Mouse (Mus musculus): ENCODE results near the gene Hs3st6. TPM values are rescaled to one million over a fixed set of nuclear protein-coding genes. Genes with fewer than 3 reads are reported as not detected.

The Hs3st6 gene
- polyA plus RNA-seq, 1 experiment from 2014 or later, result 3.4 TPM

DNA sequence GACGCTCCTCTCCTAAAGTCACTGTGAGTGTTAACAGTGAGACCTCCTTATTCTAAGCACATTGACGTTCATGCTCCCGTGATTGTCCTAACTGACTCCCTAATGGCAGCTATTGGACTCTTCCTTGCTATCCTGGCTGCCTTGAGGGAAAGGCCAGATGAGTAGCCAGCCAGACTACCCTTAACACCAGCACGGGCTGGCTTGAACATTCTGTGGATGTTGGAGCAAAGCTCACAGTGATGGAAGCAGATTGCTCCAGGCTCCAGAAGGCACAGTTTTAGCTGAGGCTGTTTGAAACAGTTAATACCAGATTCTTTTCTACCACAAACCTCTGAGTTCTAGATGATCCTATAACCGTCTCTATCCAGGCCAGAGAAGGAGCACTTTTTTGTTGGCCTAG lies 8.9 kb upstream of the Hs3st6 start:
- Histone ChIP-seq H3K27me3 (ENCODE audit: control insufficient read depth, insufficient read depth, low read length) (no peaks in the 10 kb centered on the region), H3K36me3 (ENCODE audit: control insufficient read depth, insufficient read depth, low read length) (no peaks in the 10 kb centered on the region; the same call in 1 of the 2 replicates), H3K4me1 (ENCODE audit: control insufficient read depth, insufficient read depth, low read length) (no peaks in the 10 kb centered on the region), H3K4me2 (ENCODE audit: low read depth, severe bottlenecking) (no peak overlapping the region), H3K9me3 (ENCODE audit: control insufficient read depth, low read length) (no peaks in the 10 kb centered on the region), H3K9ac (ENCODE audit: low read length) (no peak overlapping the region), H3K27ac (replicated peaks; ENCODE audit: low read depth, low read length) (no peak overlapping the region), H3K4me3 (ENCODE audit: low read depth, low read length) (no peak overlapping the region)
- no peak for ATAC-seq (ENCODE audit: insufficient number of reproducible peaks, low FRiP score, low TSS enrichment, low read depth)
- 79% methylated on average over 5 of the region's 5 CpGs for WGBS
- no peak for DNase-seq (ENCODE audit: low spot score)

- H3K27ac ChIP-seq (replicated peaks; ENCODE audit: low read depth, low read length), result no peak overlapping the region
- no peak for ATAC-seq (ENCODE audit: insufficient number of reproducible peaks, low FRiP score, low TSS enrichment, low read depth)
- 73% methylated on average over 3 of the region's 3 CpGs for WGBS
- H3K4me2 ChIP-seq (ENCODE audit: low read depth, severe bottlenecking), result no peak overlapping the region
- no peak overlapping the region for H3K4me3 ChIP-seq (ENCODE audit: low read depth, low read length)
- no peak for DNase-seq (ENCODE audit: low spot score)
- no peaks in the 10 kb centered on the region for H3K9me3 ChIP-seq (ENCODE audit: control insufficient read depth, low read length)
- no peak overlapping the region for H3K9ac ChIP-seq (ENCODE audit: low read length)
- no peaks in the 10 kb centered on the region for H3K27me3 ChIP-seq (ENCODE audit: control insufficient read depth, insufficient read depth, low read length)
- no peaks in the 10 kb centered on the region; the same call in 1 of the 2 replicates for H3K36me3 ChIP-seq (ENCODE audit: control insufficient read depth, insufficient read depth, low read length)
- H3K4me1 ChIP-seq (ENCODE audit: control insufficient read depth, insufficient read depth, low read length), result no peaks in the 10 kb centered on the region
Observed at GRCm38 (mm10) chr17:24744381-24744780, 8.4 kb upstream of the Hs3st6 start.

DNA sequence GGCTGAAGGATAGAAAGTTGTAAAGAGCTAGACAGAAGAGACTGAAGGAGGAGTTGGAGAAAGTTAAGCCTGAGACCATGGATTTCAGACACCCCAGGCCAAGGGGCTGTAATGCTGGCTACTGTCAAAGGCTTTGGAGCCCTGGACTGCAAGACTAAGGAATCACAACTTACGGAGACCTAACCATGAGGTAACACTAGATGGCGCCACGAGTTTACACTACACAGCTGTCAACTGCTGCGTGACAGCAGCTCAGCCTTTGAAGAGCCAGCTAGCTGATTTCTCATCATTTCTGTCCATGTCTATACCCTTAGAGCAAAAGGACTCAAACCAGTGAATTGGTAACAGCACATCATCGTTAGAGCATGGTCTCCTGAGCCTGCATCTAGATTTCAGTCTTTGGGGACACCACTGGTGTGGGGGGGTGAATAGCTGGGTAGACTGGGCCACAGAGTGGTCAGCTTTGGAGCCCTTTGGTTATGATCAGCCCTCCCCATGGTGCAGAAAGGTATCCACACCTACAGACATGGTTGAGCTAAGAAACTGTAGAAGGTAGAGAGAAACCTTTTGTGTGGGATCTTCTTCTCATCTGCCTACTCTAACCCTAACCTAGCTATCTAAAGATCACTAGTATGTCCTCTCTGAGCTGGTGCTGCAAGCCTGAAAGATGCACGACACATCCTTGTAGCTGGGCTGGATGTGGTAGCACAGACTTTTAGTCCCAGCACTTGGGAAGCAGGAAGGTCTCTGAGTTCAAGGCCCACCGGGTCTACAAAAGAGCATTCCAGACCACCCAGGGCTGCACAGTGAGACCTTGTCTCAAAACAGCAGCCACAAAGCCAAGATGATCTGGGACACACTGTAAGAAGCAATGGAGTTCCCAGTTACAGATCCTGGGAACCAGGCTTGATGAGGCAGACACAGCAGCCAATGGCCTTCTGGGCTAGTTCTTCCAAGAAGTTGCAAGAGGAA lies 7.0 kb upstream of the Hs3st6 start:
- Histone ChIP-seq H3K4me1 (ENCODE audit: control insufficient read depth, insufficient read depth, low read length) (no peaks in the 10 kb centered on the region), H3K4me3 (ENCODE audit: low read depth, low read length) (no peak overlapping the region), H3K4me2 (ENCODE audit: low read depth, severe bottlenecking) (no peak overlapping the region), H3K27ac (replicated peaks; ENCODE audit: low read depth, low read length) (no peak overlapping the region), H3K36me3 (ENCODE audit: control insufficient read depth, insufficient read depth, low read length) (no peaks in the 10 kb centered on the region), H3K27me3 (ENCODE audit: control insufficient read depth, insufficient read depth, low read length) (peaks cover 4% of the 10 kb centered on the region), H3K9me3 (ENCODE audit: control insufficient read depth, low read length) (no peaks in the 10 kb centered on the region), H3K9ac (ENCODE audit: low read length) (no peak overlapping the region)
- 22% methylated on average over 7 of the region's 7 CpGs for WGBS
- DNase-seq (ENCODE audit: low spot score) (peak; percentile 89), ATAC-seq (ENCODE audit: insufficient number of reproducible peaks, low FRiP score, low TSS enrichment, low read depth) (peak; percentile 74)

GRCm38 (mm10) chr17:24746986-24747385 lies 5.8 kb upstream of the Hs3st6 start:
- ATAC-seq (ENCODE audit: insufficient number of reproducible peaks, low FRiP score, low TSS enrichment, low read depth), result no peak

DNA sequence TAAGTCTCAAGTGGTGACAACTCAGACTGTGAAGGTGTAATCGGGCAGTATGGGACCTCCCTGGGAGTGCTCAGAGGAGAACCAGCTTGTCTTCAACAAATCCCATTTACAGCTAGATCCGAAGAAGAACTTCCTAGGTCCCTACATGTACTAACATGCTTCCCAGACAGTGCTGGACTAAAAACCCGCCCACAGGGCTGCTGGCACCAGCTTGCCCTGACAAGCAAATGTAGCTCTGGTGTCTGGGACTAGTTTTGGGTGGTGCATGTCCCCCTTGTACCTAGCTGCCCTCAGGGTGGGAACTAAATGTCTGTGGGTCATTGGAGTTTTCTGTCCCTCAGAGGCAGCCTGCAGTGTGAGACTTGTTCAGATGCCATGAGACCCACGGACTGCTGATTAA lies 1.3 kb upstream of the Hs3st6 start:
- WGBS, result 14% methylated on average over 4 of the region's 4 CpGs
- H3K4me1 ChIP-seq (ENCODE audit: control insufficient read depth, insufficient read depth, low read length), result peaks cover 14% of the 10 kb centered on the region; the same call in 1 of the 2 replicates
- H3K9ac ChIP-seq (ENCODE audit: low read length), result no peak overlapping the region
- H3K9me3 ChIP-seq (ENCODE audit: control insufficient read depth, low read length), result no peaks in the 10 kb centered on the region
- no peak for DNase-seq (ENCODE audit: low spot score)
- H3K27ac ChIP-seq (replicated peaks; ENCODE audit: low read depth, low read length), result no peak overlapping the region
- no peak overlapping the region for H3K4me3 ChIP-seq (ENCODE audit: low read depth, low read length)
- peaks cover 44% of the 10 kb centered on the region for H3K27me3 ChIP-seq (ENCODE audit: control insufficient read depth, insufficient read depth, low read length)
- H3K36me3 ChIP-seq (ENCODE audit: control insufficient read depth, insufficient read depth, low read length), result no peaks in the 10 kb centered on the region
- no peak overlapping the region for H3K4me2 ChIP-seq (ENCODE audit: low read depth, severe bottlenecking)
- ATAC-seq (ENCODE audit: insufficient number of reproducible peaks, low FRiP score, low TSS enrichment, low read depth), result no peak

More at GRCm38 (mm10) chr17:24746986-24747385, 5.8 kb upstream of the Hs3st6 start:
- Histone ChIP-seq H3K4me3 (ENCODE audit: low read depth, low read length) (no peak overlapping the region), H3K4me2 (ENCODE audit: low read depth, severe bottlenecking) (no peak overlapping the region), H3K27ac (replicated peaks; ENCODE audit: low read depth, low read length) (no peak overlapping the region), H3K9ac (ENCODE audit: low read length) (no peak overlapping the region), H3K4me1 (ENCODE audit: control insufficient read depth, insufficient read depth, low read length) (no peaks in the 10 kb centered on the region), H3K9me3 (ENCODE audit: control insufficient read depth, low read length) (no peaks in the 10 kb centered on the region), H3K36me3 (ENCODE audit: control insufficient read depth, insufficient read depth, low read length) (no peaks in the 10 kb centered on the region), H3K27me3 (ENCODE audit: control insufficient read depth, insufficient read depth, low read length) (peaks cover 14% of the 10 kb centered on the region)
- WGBS, result 37% methylated on average over 4 of the region's 4 CpGs
- no peak for DNase-seq (ENCODE audit: low spot score)

GRCm38 (mm10) chr17:24757394-24757793 lies 4.6 kb downstream of the Hs3st6 start:
- DNase-seq (ENCODE audit: low spot score) (no peak), ATAC-seq (ENCODE audit: insufficient number of reproducible peaks, low FRiP score, low TSS enrichment, low read depth) (no peak)
- Histone ChIP-seq H3K9ac (ENCODE audit: low read length) (no peak overlapping the region), H3K4me2 (ENCODE audit: low read depth, severe bottlenecking) (no peak overlapping the region), H3K9me3 (ENCODE audit: control insufficient read depth, low read length) (no peaks in the 10 kb centered on the region; the same call in 1 of the 2 replicates), H3K27ac (replicated peaks; ENCODE audit: low read depth, low read length) (no peak overlapping the region), H3K27me3 (ENCODE audit: control insufficient read depth, insufficient read depth, low read length) (peaks cover 26% of the 10 kb centered on the region), H3K4me1 (ENCODE audit: control insufficient read depth, insufficient read depth, low read length) (peaks cover 22% of the 10 kb centered on the region), H3K36me3 (ENCODE audit: control insufficient read depth, insufficient read depth, low read length) (no peaks in the 10 kb centered on the region), H3K4me3 (ENCODE audit: low read depth, low read length) (no peak overlapping the region)
- WGBS, result 65% methylated on average over 1 of the region's 1 CpGs

DNA sequence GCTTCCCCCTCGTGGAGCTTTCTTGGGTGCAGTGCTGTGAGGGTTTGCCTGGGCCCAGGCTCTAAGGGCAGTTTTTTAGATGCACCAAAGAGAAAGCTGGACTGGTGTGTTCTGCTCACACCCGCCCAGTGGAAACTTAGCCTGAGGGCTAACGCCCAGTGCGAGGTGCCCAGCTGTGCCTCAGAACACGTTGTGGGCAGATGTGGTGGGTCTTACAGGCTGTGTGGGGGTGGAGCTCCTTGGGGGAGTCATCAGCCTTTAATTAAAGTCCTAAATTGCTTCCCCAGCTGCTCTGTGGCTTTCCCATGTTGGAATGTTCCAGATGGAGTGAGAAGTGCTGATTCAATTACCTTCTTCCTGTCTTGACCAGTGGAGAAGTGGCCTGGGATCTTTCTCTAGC lies 8.3 kb downstream of the Hs3st6 start:
- ATAC-seq (ENCODE audit: insufficient number of reproducible peaks, low FRiP score, low TSS enrichment, low read depth), result 0 out of 2 replicates have a peak, but pooled peaks have one; percentile 61

GRCm38 (mm10) chr17:24765016-24765905 lies 12.5 kb downstream of the Hs3st6 start:
- H3K4me1 ChIP-seq (ENCODE audit: control insufficient read depth, insufficient read depth, low read length), result peaks cover 17% of the 10 kb centered on the region
- no peaks in the 10 kb centered on the region for H3K27me3 ChIP-seq (ENCODE audit: control insufficient read depth, insufficient read depth, low read length)
- H3K36me3 ChIP-seq (ENCODE audit: control insufficient read depth, insufficient read depth, low read length), result no peaks in the 10 kb centered on the region
- no peak overlapping the region for H3K4me3 ChIP-seq (ENCODE audit: low read depth, low read length)
- no peaks in the 10 kb centered on the region; the same call in 1 of the 2 replicates for H3K9me3 ChIP-seq (ENCODE audit: control insufficient read depth, low read length)
- H3K4me2 ChIP-seq (ENCODE audit: low read depth, severe bottlenecking), result no peak overlapping the region
- WGBS, result 53% methylated on average over 21 of the region's 22 CpGs
- DNase-seq (ENCODE audit: low spot score) (no peak), ATAC-seq (ENCODE audit: insufficient number of reproducible peaks, low FRiP score, low TSS enrichment, low read depth) (no peak)
- H3K27ac ChIP-seq (replicated peaks; ENCODE audit: low read depth, low read length), result no peak overlapping the region
- 0 out of 2 replicates have a peak overlapping the region, but pooled peaks have one; percentile 12 for H3K9ac ChIP-seq (ENCODE audit: low read length)

More for the DNA sequence above, 8.3 kb downstream of the Hs3st6 start:
- H3K4me3 ChIP-seq (ENCODE audit: low read depth, low read length), result no peak overlapping the region
- DNase-seq (ENCODE audit: low spot score), result peak; percentile 74
- no peak overlapping the region for H3K9ac ChIP-seq (ENCODE audit: low read length)
- no peak overlapping the region for H3K4me2 ChIP-seq (ENCODE audit: low read depth, severe bottlenecking)
- H3K27me3 ChIP-seq (ENCODE audit: control insufficient read depth, insufficient read depth, low read length), result no peaks in the 10 kb centered on the region
- H3K9me3 ChIP-seq (ENCODE audit: control insufficient read depth, low read length), result no peaks in the 10 kb centered on the region; the same call in 1 of the 2 replicates
- H3K27ac ChIP-seq (replicated peaks; ENCODE audit: low read depth, low read length), result peak overlapping the region; percentile 70
- 23% methylated on average over 5 of the region's 5 CpGs for WGBS
- no peaks in the 10 kb centered on the region for H3K36me3 ChIP-seq (ENCODE audit: control insufficient read depth, insufficient read depth, low read length)
- peaks cover 16% of the 10 kb centered on the region for H3K4me1 ChIP-seq (ENCODE audit: control insufficient read depth, insufficient read depth, low read length)
